ENCODE assay signal across 8 mouse cellular contexts in the genomic region with DNA sequence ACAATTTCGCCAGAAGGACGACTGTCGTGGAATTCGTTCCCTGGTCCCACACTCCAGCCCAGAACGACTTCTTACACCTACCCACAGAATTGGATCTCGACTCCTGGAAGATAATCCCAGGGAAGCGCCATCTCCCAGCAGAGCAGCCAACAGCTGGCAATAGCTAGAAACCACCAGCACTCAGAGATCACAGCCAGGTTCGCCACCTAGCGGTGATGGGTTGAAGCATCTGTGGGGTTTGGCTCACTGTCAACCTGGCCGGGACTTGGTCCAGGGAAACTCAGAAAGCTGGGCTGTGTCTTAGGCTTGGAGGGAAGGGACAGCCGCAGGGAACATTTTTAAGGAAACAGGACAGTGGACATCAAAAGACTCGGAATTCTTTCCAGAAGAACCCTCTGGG. TPM values are rescaled to one million over a fixed set of nuclear protein-coding genes. Genes with fewer than 3 reads are reported as not detected.
A peak's percentile ranks its signal among the peaks of the same experiment; 100 is the strongest.
DNase-seq lines count a peak whose midpoint lies in the region; ATAC-seq and TF ChIP-seq lines count a peak whose summit lies in the region.

No protein-coding gene starts in this region.

- ATAC-seq in midbrain, embryonic 13.5 days = peak; percentile 78
- ATAC-seq in activated CD4-positive, CD25-positive, alpha-beta regulatory T cell, adult 4 months = no peak

- no peak for TF ChIP-seq POLR2A in small intestine, adult 2 months (IDR thresholded peaks at IDR 0.05; ENCODE audit: low read depth, low read length)

- H3K27ac ChIP-seq in embryonic facial prominence, embryonic 10.5 days (replicated peaks) = no peak overlapping the region
- no peak overlapping the region for H3K27ac ChIP-seq in limb, embryonic 10.5 days
- H3K27ac ChIP-seq in midbrain, embryonic 13.5 days = no peak overlapping the region
- no peak overlapping the region for H3K27ac ChIP-seq in small intestine, adult 2 months (ENCODE audit: insufficient read depth, low read depth, low read length)

- H3K27me3 ChIP-seq in embryonic facial prominence, embryonic 10.5 days (replicated peaks; ENCODE audit: low read depth, poor library complexity, severe bottlenecking) = peaks cover 11% of the 10 kb centered on the region; the same call in 1 of the 2 replicates
- H3K27me3 ChIP-seq in limb, embryonic 10.5 days (ENCODE audit: low read depth, poor library complexity, severe bottlenecking) = peaks cover 11% of the 10 kb centered on the region; the same call in 1 of the 2 replicates
- no peaks in the 10 kb centered on the region for H3K27me3 ChIP-seq in midbrain, embryonic 13.5 days
- no peaks in the 10 kb centered on the region for H3K27me3 ChIP-seq in small intestine, adult 2 months (ENCODE audit: control insufficient read depth, insufficient read depth, low read length)

- H3K9ac ChIP-seq in midbrain, embryonic 13.5 days (replicated peaks) = peak overlapping the region; percentile 23; the same call in 1 of the 2 replicates

- peaks cover 20% of the 10 kb centered on the region for H3K4me1 ChIP-seq in embryonic facial prominence, embryonic 10.5 days
- H3K4me1 ChIP-seq in limb, embryonic 10.5 days = peaks cover 12% of the 10 kb centered on the region
- H3K4me1 ChIP-seq in midbrain, embryonic 13.5 days (replicated peaks) = peaks cover 14% of the 10 kb centered on the region
- H3K4me1 ChIP-seq in small intestine, adult 2 months (ENCODE audit: control insufficient read depth, insufficient read depth, insufficient read length, low read length) = no peaks in the 10 kb centered on the region

- peak overlapping the region; percentile 37; the same call in 1 of the 2 replicates for H3K4me3 ChIP-seq in embryonic facial prominence, embryonic 10.5 days
- peak overlapping the region; percentile 25; the same call in 1 of the 2 replicates for H3K4me3 ChIP-seq in limb, embryonic 10.5 days
- peak overlapping the region; percentile 25 for H3K4me3 ChIP-seq in midbrain, embryonic 13.5 days (replicated peaks)
- peak overlapping the region; percentile 13; the same call in 1 of the 2 replicates for H3K4me3 ChIP-seq in small intestine, adult 2 months (ENCODE audit: low read depth, low read length)

- 6% methylated on average over 12 of the region's 12 CpGs for WGBS in embryonic facial prominence, embryonic 10.5 days
- 5% methylated on average over 12 of the region's 12 CpGs for WGBS in limb, embryonic 10.5 days
- 5% methylated on average over 12 of the region's 12 CpGs for WGBS in midbrain, embryonic 13.5 days
- WGBS in small intestine, adult 2 months = 8% methylated on average over 12 of the region's 12 CpGs

- peak; percentile 94 for DNase-seq in adrenal gland, postnatal 14 days
- DNase-seq in embryonic facial prominence, embryonic 10.5 days (ENCODE audit: low spot score) = peak; percentile 88
- peak; percentile 98 for DNase-seq in heart, adult 11 months
- DNase-seq in kidney, adult 18-20 months = peak; percentile 98
- DNase-seq in limb, embryonic 10.5 days (ENCODE audit: low spot score) = peak; percentile 89

- H3K36me3 ChIP-seq in embryonic facial prominence, embryonic 10.5 days (replicated peaks) = no peaks in the 10 kb centered on the region
- H3K36me3 ChIP-seq in limb, embryonic 10.5 days = no peaks in the 10 kb centered on the region
- H3K36me3 ChIP-seq in midbrain, embryonic 13.5 days = no peaks in the 10 kb centered on the region
- H3K36me3 ChIP-seq in small intestine, adult 2 months (ENCODE audit: control insufficient read depth, insufficient read depth, low read length) = no peaks in the 10 kb centered on the region

- peak; percentile 91 for TF ChIP-seq CTCF in small intestine, adult 2 months (IDR thresholded peaks at IDR 0.05; ENCODE audit: extremely low read depth, insufficient read length, insufficient replicate concordance, low read depth, low read length)

- H3K9me3 ChIP-seq in embryonic facial prominence, embryonic 10.5 days = peaks cover 5% of the 10 kb centered on the region
- no peaks in the 10 kb centered on the region for H3K9me3 ChIP-seq in limb, embryonic 10.5 days (replicated peaks)
- H3K9me3 ChIP-seq in midbrain, embryonic 13.5 days = no peaks in the 10 kb centered on the region

- peak overlapping the region; percentile 46 for H3K4me2 ChIP-seq in midbrain, embryonic 13.5 days (replicated peaks)

RNA-seq across cellular contexts. Expression of a gene that starts 19.3 kb away (rescaled TPM):
- total RNA-seq in adrenal gland, postnatal 14 days (2021) = 0.60 TPM in 1 of 2 replicates, not detected in the other
- 15.7 and 19.8 TPM in 2 replicates for polyA plus RNA-seq in embryonic facial prominence, embryonic 10.5 days (2016; fragmentation: Nextera tagmentation; extraction: Ambion mirVana)
- 11.4 and 13.7 TPM in 2 replicates for polyA plus RNA-seq in limb, embryonic 10.5 days (2016; fragmentation: Nextera tagmentation; extraction: Ambion mirVana)
- polyA plus RNA-seq in midbrain, embryonic 13.5 days (2015; fragmentation: Nextera tagmentation; extraction: Ambion mirVana) = 0.81 and 0.98 TPM in 2 replicates
- polyA plus RNA-seq in small intestine, adult 2 months (2012; rRNA removed) = 0.43 and 0.53 TPM in 2 replicates
- polyA plus RNA-seq in activated CD4-positive, CD25-positive, alpha-beta regulatory T cell, adult 4 months (2017; shearing (Covaris generic)) = not detected

RNA-seq across cellular contexts. Expression of a gene that starts 32.9 kb away (rescaled TPM):
- 334 and 370 TPM in 2 replicates for total RNA-seq in adrenal gland, postnatal 14 days (2021)
- polyA plus RNA-seq in embryonic facial prominence, embryonic 10.5 days (2016; fragmentation: Nextera tagmentation; extraction: Ambion mirVana) = 722 and 727 TPM in 2 replicates
- 669 and 688 TPM in 2 replicates for polyA plus RNA-seq in limb, embryonic 10.5 days (2016; fragmentation: Nextera tagmentation; extraction: Ambion mirVana)
- polyA plus RNA-seq in midbrain, embryonic 13.5 days (2015; fragmentation: Nextera tagmentation; extraction: Ambion mirVana) = 593 and 657 TPM in 2 replicates
- polyA plus RNA-seq in small intestine, adult 2 months (2012; rRNA removed) = 25.8 and 55.8 TPM in 2 replicates
- polyA plus RNA-seq in activated CD4-positive, CD25-positive, alpha-beta regulatory T cell, adult 4 months (2017; shearing (Covaris generic)) = 100 to 1,000 TPM; 177 to 194 TPM
